Mouse (Mus musculus): ENCODE data around the gene Dnmt3l. TPM values are rescaled to one million over a fixed set of nuclear protein-coding genes. Genes with fewer than 3 reads are reported as not detected.

The Dnmt3l gene
- total RNA-seq, 1 experiment, result 388 TPM

DNA sequence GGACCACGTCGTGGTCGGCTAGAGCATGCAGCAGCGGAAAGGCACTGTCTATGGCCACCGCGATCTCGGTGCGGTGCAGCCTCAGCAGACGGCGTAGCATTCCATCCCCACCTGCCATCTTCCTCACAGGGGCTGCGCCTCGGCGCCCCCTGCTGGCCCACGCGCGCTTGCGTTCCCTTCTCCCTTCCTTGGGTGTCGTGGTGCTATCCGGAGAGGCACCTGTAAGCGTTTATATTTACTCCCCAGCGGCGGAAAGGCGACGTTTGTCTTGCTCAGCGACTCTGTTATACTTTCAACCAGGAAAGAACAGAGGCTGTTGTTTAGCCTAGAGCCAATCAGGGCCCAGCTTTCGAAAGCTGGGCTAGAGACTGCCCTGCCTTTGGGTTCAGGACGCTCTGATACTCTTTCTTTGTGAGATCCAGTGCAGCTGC lies 1.7 kb downstream of the Dnmt3l start, which contains the start of gene Aire:
Aire (minus strand) TSS at position 205 of the 431 bp plus-strand sequence.
- H3K9me3 ChIP-seq (ENCODE audit: control insufficient read depth, insufficient read depth, low read depth, low read length), result no peaks in the 10 kb centered on the region
- peak within 1 kb of the TSS; percentile 34 to 50 for H3K4me3 ChIP-seq (ENCODE audit: insufficient read depth in 1 of 2, low read depth in 1 of 2, low read length in 2 of 2, poor library complexity in 1 of 2, severe bottlenecking in 1 of 2)
- DNase-seq (ENCODE audit: low read depth, low spot score), result peak; percentile 75
- H3K27ac ChIP-seq (ENCODE audit: insufficient read depth, low read depth, low read length, poor library complexity, severe bottlenecking), result no peak within 1 kb of the TSS; the same call in 1 of the 2 replicates
- H3K9ac ChIP-seq (ENCODE audit: insufficient read depth, low read depth, low read length, poor library complexity, severe bottlenecking), result peak within 1 kb of the TSS; percentile 49; the same call in 1 of the 2 replicates
- in situ Hi-C loops (cut with MboI; ENCODE audit: low sequenced_read_pairs in 2 of 2, unreplicated experiment in 2 of 2), result no loop called here
- peaks cover 3 to 39% of the 10 kb centered on the region in 2 experiments; a peak in 3 of 4 replicates for H3K4me1 ChIP-seq (ENCODE audit: control insufficient read depth in 2 of 2, insufficient read depth in 2 of 2, low read length in 2 of 2, poor library complexity in 1 of 2)
- TF ChIP-seq ZC3H11A (IDR thresholded peaks at IDR 0.05; ENCODE audit: borderline replicate concordance, low read depth, low read length) (no peak), CHD2 (IDR thresholded peaks at IDR 0.05; ENCODE audit: low read depth, low read length) (no peak), HCFC1 (IDR thresholded peaks at IDR 0.05; ENCODE audit: borderline replicate concordance, insufficient read depth, low read length) (no peak), ZNF384 (IDR thresholded peaks at IDR 0.05; ENCODE audit: low read depth, low read length) (no peak), MAFK (IDR thresholded peaks at IDR 0.05; ENCODE audit: insufficient read depth, low read depth, low read length) (no peak)
- H3K36me3 ChIP-seq (ENCODE audit: control insufficient read depth, insufficient read depth, low read length, poor library complexity, severe bottlenecking), result no peaks in the 10 kb centered on the region; the same call in 1 of the 2 replicates

DNA sequence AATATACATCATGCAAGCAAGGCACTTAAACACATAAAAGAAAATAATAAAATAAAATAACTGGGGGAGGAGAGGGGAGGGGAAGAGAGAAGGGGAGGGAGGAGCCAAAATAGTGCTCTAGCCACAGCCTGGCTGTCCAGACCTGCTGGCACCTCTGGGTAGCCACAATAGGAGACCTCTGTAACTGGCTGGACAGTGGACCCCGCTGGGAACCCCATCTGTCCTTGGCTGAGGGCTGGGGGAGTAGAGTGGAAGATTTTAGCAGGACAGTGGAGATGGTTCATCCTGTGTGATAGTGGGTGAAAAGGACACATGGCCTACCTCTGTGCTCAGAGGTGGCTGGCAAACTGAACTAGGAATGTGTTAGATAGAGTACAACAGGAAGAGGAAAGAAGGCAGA lies 2.8 kb downstream of the Dnmt3l start:
- no peak overlapping the region for H3K27ac ChIP-seq (ENCODE audit: insufficient read depth, low read depth, low read length, poor library complexity, severe bottlenecking)
- in situ Hi-C loops (cut with MboI; ENCODE audit: low sequenced_read_pairs in 2 of 2, unreplicated experiment in 2 of 2), result no loop called here
- H3K4me1 ChIP-seq (ENCODE audit: control insufficient read depth in 2 of 2, insufficient read depth in 2 of 2, low read length in 2 of 2, poor library complexity in 1 of 2), result peaks cover 6 to 39% of the 10 kb centered on the region in 2 experiments; a peak in 3 of 4 replicates
- no peak for DNase-seq (ENCODE audit: low read depth, low spot score)
- no peak overlapping the region for H3K4me3 ChIP-seq (ENCODE audit: insufficient read depth in 1 of 2, low read depth in 1 of 2, low read length in 2 of 2, poor library complexity in 1 of 2, severe bottlenecking in 1 of 2)
- no peaks in the 10 kb centered on the region for H3K9me3 ChIP-seq (ENCODE audit: control insufficient read depth, insufficient read depth, low read depth, low read length)
- TF ChIP-seq ZC3H11A (IDR thresholded peaks at IDR 0.05; ENCODE audit: borderline replicate concordance, low read depth, low read length) (no peak), MAFK (IDR thresholded peaks at IDR 0.05; ENCODE audit: insufficient read depth, low read depth, low read length) (no peak), ZNF384 (IDR thresholded peaks at IDR 0.05; ENCODE audit: low read depth, low read length) (no peak), CHD2 (IDR thresholded peaks at IDR 0.05; ENCODE audit: low read depth, low read length) (no peak), HCFC1 (IDR thresholded peaks at IDR 0.05; ENCODE audit: borderline replicate concordance, insufficient read depth, low read length) (no peak)
- no peak overlapping the region for H3K9ac ChIP-seq (ENCODE audit: insufficient read depth, low read depth, low read length, poor library complexity, severe bottlenecking)
- H3K36me3 ChIP-seq (ENCODE audit: control insufficient read depth, insufficient read depth, low read length, poor library complexity, severe bottlenecking), result no peaks in the 10 kb centered on the region; the same call in 1 of the 2 replicates

DNA sequence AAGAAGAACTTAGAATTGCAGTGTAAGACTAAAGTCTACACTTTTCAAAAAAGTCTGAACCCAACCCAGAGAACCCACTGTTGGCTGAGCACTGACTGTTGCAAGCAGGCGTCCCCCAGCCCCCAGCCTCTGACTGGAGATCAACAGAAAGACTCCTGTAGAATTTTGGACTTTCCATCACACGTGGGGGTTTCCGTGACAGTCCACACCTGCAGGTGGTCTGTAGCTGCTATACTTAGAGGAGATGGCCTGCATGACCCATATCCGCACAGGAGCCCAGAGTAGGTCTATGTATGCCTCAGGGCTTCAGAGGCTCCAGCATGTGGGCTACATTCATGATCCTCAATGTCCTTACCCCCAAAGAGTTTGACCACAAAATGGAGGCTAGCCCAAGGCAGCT lies 4.6 kb downstream of the Dnmt3l start:
- peaks cover 7% of the 10 kb centered on the region; the same call in 1 of the 2 replicates for H3K36me3 ChIP-seq (ENCODE audit: control insufficient read depth, insufficient read depth, low read length, poor library complexity, severe bottlenecking)
- no peak for DNase-seq (ENCODE audit: low read depth, low spot score)
- H3K4me3 ChIP-seq (ENCODE audit: insufficient read depth in 1 of 2, low read depth in 1 of 2, low read length in 2 of 2, poor library complexity in 1 of 2, severe bottlenecking in 1 of 2), result no peak overlapping the region
- H3K4me1 ChIP-seq (ENCODE audit: control insufficient read depth in 2 of 2, insufficient read depth in 2 of 2, low read length in 2 of 2, poor library complexity in 1 of 2), result peaks cover 6 to 36% of the 10 kb centered on the region in 2 experiments; a peak in 3 of 4 replicates
- TF ChIP-seq MAFK (IDR thresholded peaks at IDR 0.05; ENCODE audit: insufficient read depth, low read depth, low read length) (no peak), HCFC1 (IDR thresholded peaks at IDR 0.05; ENCODE audit: borderline replicate concordance, insufficient read depth, low read length) (no peak), ZC3H11A (IDR thresholded peaks at IDR 0.05; ENCODE audit: borderline replicate concordance, low read depth, low read length) (no peak), CHD2 (IDR thresholded peaks at IDR 0.05; ENCODE audit: low read depth, low read length) (no peak)
- H3K9ac ChIP-seq (ENCODE audit: insufficient read depth, low read depth, low read length, poor library complexity, severe bottlenecking), result no peak overlapping the region
- no peaks in the 10 kb centered on the region for H3K9me3 ChIP-seq (ENCODE audit: control insufficient read depth, insufficient read depth, low read depth, low read length)
- in situ Hi-C loops (cut with MboI; ENCODE audit: low sequenced_read_pairs in 2 of 2, unreplicated experiment in 2 of 2), result no loop called here
- peak overlapping the region; percentile 82 for H3K27ac ChIP-seq (ENCODE audit: insufficient read depth, low read depth, low read length, poor library complexity, severe bottlenecking)

DNA sequence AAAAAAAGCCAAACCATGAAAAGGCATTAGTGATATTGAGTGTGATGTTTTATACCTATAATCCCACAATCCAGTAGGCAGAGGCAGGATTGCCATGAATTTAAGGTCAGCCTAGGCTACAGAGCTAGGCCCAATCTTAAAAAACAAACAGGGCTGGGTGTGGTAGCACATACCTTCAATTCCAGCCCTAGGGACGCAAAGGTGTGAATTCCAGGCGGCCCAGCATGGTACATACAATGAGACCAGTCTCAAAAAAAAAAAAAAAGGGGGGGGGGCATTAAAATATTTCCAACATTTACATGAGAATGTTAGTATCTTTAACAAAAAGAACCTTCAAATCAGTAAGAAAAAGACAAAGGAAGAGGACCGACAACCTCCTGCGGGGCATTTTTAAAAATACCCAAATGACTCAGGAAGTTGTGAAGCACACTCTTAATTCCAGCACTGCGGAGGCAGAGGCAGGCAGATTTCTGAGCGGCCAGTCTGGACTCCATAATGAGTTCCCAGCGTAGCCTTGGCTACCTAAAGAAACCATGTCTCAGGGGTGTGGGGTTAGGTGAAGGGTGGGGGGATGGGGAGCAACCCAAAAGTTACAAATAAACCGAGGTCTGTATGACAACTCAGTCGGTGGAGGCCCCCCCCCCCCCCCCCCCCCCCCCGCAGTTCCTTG lies 6.4 kb downstream of the Dnmt3l start:
- H3K36me3 ChIP-seq (ENCODE audit: control insufficient read depth, insufficient read depth, low read length, poor library complexity, severe bottlenecking), result peaks cover 24% of the 10 kb centered on the region
- peak overlapping the region; percentile 99 for H3K27ac ChIP-seq (ENCODE audit: insufficient read depth, low read depth, low read length, poor library complexity, severe bottlenecking)
- DNase-seq (ENCODE audit: low read depth, low spot score), result no peak
- no peaks in the 10 kb centered on the region for H3K9me3 ChIP-seq (ENCODE audit: control insufficient read depth, insufficient read depth, low read depth, low read length)
- H3K4me3 ChIP-seq (ENCODE audit: insufficient read depth in 1 of 2, low read depth in 1 of 2, low read length in 2 of 2, poor library complexity in 1 of 2, severe bottlenecking in 1 of 2), result no peak overlapping the region
- no peak overlapping the region for H3K9ac ChIP-seq (ENCODE audit: insufficient read depth, low read depth, low read length, poor library complexity, severe bottlenecking)
- in situ Hi-C loops (cut with MboI; ENCODE audit: low sequenced_read_pairs in 2 of 2, unreplicated experiment in 2 of 2), result no loop called here
- TF ChIP-seq CHD2 (IDR thresholded peaks at IDR 0.05; ENCODE audit: low read depth, low read length) (no peak; the same call in 1 of the 2 replicates), ZNF384 (IDR thresholded peaks at IDR 0.05; ENCODE audit: low read depth, low read length) (peak; percentile 96)
- peaks cover 6 to 39% of the 10 kb centered on the region in 2 experiments; a peak in 3 of 4 replicates for H3K4me1 ChIP-seq (ENCODE audit: control insufficient read depth in 2 of 2, insufficient read depth in 2 of 2, low read length in 2 of 2, poor library complexity in 1 of 2)

All from ES-E14 (cell line).